Mouse (Mus musculus): ENCODE measurements at regions not wholly inside any gene's neighbourhood (a gene's known extent, or its start where the extent isn't known, plus 50 kb on each side); places are given as distances from the start of the nearest gene placed in this dataset.

DNA sequence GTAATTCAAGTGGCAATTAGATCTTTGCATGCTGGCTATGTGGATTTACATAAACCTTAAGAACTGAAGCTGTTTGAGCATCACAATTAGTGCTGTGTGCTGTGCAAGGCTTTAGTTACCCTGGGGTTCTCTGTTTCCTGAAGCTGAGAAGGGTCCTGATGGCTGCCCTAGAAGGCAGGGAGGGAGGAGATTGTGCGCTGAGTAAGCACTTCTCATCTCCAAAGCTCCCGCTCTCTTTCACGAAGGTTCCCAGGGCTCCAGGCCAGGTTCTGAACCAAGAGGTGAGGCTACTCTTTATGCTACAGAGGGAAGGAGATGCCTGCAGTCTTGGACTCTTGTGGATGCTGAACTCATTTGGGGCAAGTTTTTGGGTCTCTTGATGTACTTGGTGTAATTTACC, 206.7 kb downstream of the Fam169b start:
- Histone ChIP-seq H3K4me1 (ENCODE audit: control insufficient read depth, insufficient read depth, insufficient read length) (no peaks in the 10 kb centered on the region), H3K4me3 (ENCODE audit: extremely low read depth, insufficient read depth, insufficient read length) (no peak overlapping the region), H3K27me3 (ENCODE audit: control insufficient read depth, insufficient read depth, low read length) (no peaks in the 10 kb centered on the region), H3K36me3 (ENCODE audit: control insufficient read depth, insufficient read depth, low read length) (no peaks in the 10 kb centered on the region), H3K27ac (ENCODE audit: insufficient read depth, low read length) (no peak overlapping the region)
- DNase-seq (ENCODE audit: low read depth in 1 of 2, low spot score in 2 of 2) = no peak
- no peak for TF ChIP-seq POLR2A (IDR thresholded peaks at IDR 0.05; ENCODE audit: low read depth, low read length)
- WGBS = 53% methylated on average over 3 of the region's 3 CpGs

DNA sequence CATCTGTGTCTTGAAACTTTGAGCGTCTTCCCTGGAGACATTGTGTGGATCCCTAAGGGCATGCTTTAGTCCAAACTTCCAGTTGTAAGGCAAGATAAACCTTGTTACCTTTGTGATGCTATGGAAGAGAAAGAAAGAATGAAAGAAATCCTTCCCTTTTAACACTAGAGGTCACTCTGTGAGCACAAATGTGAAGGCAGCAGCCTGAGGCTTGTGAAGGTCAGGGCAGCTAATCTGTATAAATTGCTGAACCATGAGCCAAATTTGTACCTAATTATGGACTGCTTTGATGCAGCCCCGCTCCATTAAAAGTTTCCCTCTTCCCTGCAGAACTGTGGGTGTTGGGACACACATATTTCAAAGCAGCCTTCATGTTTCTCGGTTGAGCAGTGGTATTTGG, 204.4 kb downstream of the Fam169b start:
- WGBS = 76% methylated on average over 3 of the region's 3 CpGs
- Histone ChIP-seq H3K36me3 (ENCODE audit: control insufficient read depth, insufficient read depth, low read length) (no peaks in the 10 kb centered on the region), H3K4me3 (ENCODE audit: extremely low read depth, insufficient read depth, insufficient read length) (no peak overlapping the region), H3K4me1 (ENCODE audit: control insufficient read depth, insufficient read depth, insufficient read length) (no peaks in the 10 kb centered on the region), H3K27me3 (ENCODE audit: control insufficient read depth, insufficient read depth, low read length) (no peaks in the 10 kb centered on the region), H3K27ac (ENCODE audit: insufficient read depth, low read length) (no peak overlapping the region)
- DNase-seq (ENCODE audit: low read depth in 1 of 2, low spot score in 2 of 2) = no peak
- TF ChIP-seq CTCF (IDR thresholded peaks at IDR 0.05; ENCODE audit: extremely low read depth, insufficient read depth, insufficient read length, insufficient replicate concordance) (no peak), POLR2A (IDR thresholded peaks at IDR 0.05; ENCODE audit: low read depth, low read length) (no peak)

DNA sequence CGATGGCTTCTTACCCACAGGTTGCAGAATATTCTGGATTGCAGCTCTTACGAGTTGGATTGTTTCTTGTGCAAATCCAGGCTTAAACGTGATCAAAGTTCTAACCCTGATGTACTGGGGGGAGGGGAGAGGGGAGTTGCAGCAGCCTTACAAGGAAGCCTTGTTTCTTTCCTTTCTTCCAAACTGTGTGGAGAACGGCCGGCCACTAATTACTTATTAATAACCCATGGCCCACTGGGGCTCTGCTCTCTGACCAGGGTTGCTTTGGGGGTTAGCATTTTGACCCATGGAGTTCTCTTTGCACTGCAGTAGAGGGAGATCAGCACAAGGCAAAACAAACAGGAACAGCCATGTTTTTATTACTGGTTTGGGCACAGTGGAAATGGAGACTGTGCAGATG, 199.2 kb downstream of the Fam169b start:
- WGBS = 66% methylated on average over 5 of the region's 5 CpGs
- no peak overlapping the region for H3K4me3 ChIP-seq (ENCODE audit: extremely low read depth, insufficient read depth, insufficient read length)
- TF ChIP-seq CTCF (IDR thresholded peaks at IDR 0.05; ENCODE audit: extremely low read depth, insufficient read depth, insufficient read length, insufficient replicate concordance) (no peak), POLR2A (IDR thresholded peaks at IDR 0.05; ENCODE audit: low read depth, low read length) (no peak)
- H3K36me3 ChIP-seq (ENCODE audit: control insufficient read depth, insufficient read depth, low read length) = no peaks in the 10 kb centered on the region
- H3K27ac ChIP-seq (ENCODE audit: insufficient read depth, low read length) = no peak overlapping the region
- H3K4me1 ChIP-seq (ENCODE audit: control insufficient read depth, insufficient read depth, insufficient read length) = no peaks in the 10 kb centered on the region
- H3K27me3 ChIP-seq (ENCODE audit: control insufficient read depth, insufficient read depth, low read length) = no peaks in the 10 kb centered on the region
- DNase-seq (ENCODE audit: low read depth in 1 of 2, low spot score in 2 of 2) = no peak

DNA sequence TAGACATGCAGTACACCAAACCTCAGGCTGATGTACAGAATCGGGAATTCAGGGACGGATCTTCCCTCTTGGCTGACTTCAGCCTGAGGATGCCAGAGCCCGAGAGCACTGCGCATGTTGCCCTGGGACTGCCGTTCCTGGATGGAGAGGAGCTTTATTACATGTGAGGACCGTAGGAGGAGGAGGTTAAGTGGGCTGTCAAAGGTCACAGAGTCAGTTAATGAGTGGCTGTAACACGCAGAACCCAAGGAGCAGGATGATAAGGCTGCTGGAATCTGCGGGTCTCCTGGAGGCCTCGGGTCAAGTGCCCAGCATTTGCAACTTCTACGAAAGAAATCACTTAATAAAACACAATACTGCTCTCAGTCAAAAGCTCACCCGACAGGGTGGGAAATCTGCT, 197.3 kb downstream of the Fam169b start:
- 77% methylated on average over 11 of the region's 11 CpGs for WGBS
- DNase-seq (ENCODE audit: low read depth in 1 of 2, low spot score in 2 of 2) = no peak
- no peak overlapping the region for H3K27ac ChIP-seq (ENCODE audit: insufficient read depth, low read length)
- H3K4me1 ChIP-seq (ENCODE audit: control insufficient read depth, insufficient read depth, insufficient read length) = no peaks in the 10 kb centered on the region
- no peak overlapping the region for H3K4me3 ChIP-seq (ENCODE audit: extremely low read depth, insufficient read depth, insufficient read length)
- H3K27me3 ChIP-seq (ENCODE audit: control insufficient read depth, insufficient read depth, low read length) = no peaks in the 10 kb centered on the region
- no peaks in the 10 kb centered on the region for H3K36me3 ChIP-seq (ENCODE audit: control insufficient read depth, insufficient read depth, low read length)
- TF ChIP-seq POLR2A (IDR thresholded peaks at IDR 0.05; ENCODE audit: low read depth, low read length) = no peak
- no peak for TF ChIP-seq CTCF (IDR thresholded peaks at IDR 0.05; ENCODE audit: extremely low read depth, insufficient read depth, insufficient read length, insufficient replicate concordance)

DNA sequence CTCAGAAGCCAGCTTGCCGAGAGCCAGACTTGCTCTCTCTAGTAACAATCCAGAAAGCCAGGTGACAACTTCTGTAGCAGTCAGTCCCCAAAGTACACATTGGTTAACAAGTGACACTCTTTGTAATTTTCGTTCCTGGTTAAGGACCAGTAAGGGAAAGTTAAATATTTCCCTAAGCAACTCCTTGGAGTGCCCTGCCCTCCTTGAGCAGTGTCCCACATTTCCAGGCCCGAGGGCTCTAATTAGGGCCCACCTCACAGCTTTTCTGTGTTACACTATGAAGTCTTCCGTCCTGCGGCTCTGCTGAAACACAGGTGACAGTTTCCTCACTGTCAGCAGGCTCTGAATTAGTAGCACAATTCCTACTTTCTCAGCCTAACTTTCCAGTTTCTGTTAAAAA, 194.9 kb downstream of the Fam169b start:
- WGBS = 82% methylated on average over 5 of the region's 5 CpGs
- H3K4me1 ChIP-seq (ENCODE audit: control insufficient read depth, insufficient read depth, insufficient read length) = no peaks in the 10 kb centered on the region
- DNase-seq (ENCODE audit: low read depth in 1 of 2, low spot score in 2 of 2) = no peak
- H3K27ac ChIP-seq (ENCODE audit: insufficient read depth, low read length) = no peak overlapping the region
- H3K36me3 ChIP-seq (ENCODE audit: control insufficient read depth, insufficient read depth, low read length) = no peaks in the 10 kb centered on the region
- no peaks in the 10 kb centered on the region for H3K27me3 ChIP-seq (ENCODE audit: control insufficient read depth, insufficient read depth, low read length)
- no peak overlapping the region for H3K4me3 ChIP-seq (ENCODE audit: extremely low read depth, insufficient read depth, insufficient read length)
- TF ChIP-seq POLR2A (IDR thresholded peaks at IDR 0.05; ENCODE audit: low read depth, low read length) (no peak), CTCF (IDR thresholded peaks at IDR 0.05; ENCODE audit: extremely low read depth, insufficient read depth, insufficient read length, insufficient replicate concordance) (no peak)

DNA sequence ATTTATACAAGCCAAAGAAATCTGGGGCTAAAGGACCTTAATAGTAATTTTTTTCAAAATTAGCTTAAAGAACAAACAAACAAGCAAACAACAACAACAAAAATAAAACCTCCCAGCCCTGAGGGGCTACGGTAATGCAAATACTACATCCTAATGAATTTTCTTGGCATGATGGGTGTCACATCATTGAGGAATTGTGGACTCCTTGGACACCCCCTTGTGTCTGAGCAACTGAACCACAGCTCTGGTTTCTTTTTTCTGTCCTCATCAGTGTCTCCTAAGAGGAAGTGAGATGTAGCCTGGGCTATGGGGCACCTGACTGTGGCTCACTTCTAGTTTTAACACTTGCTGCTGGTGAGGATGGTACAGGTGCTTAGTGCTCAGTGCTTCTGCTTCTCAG, 184.2 kb downstream of the Fam169b start:
- 89% methylated on average over 1 of the region's 1 CpGs for WGBS
- DNase-seq (ENCODE audit: low read depth in 1 of 2, low spot score in 2 of 2) = no peak
- TF ChIP-seq POLR2A (IDR thresholded peaks at IDR 0.05; ENCODE audit: low read depth, low read length) = no peak
- TF ChIP-seq CTCF (IDR thresholded peaks at IDR 0.05; ENCODE audit: extremely low read depth, insufficient read depth, insufficient read length, insufficient replicate concordance) = no peak
- Histone ChIP-seq H3K36me3 (ENCODE audit: control insufficient read depth, insufficient read depth, low read length) (no peaks in the 10 kb centered on the region), H3K4me3 (ENCODE audit: extremely low read depth, insufficient read depth, insufficient read length) (no peak overlapping the region), H3K4me1 (ENCODE audit: control insufficient read depth, insufficient read depth, insufficient read length) (no peaks in the 10 kb centered on the region), H3K27me3 (ENCODE audit: control insufficient read depth, insufficient read depth, low read length) (no peaks in the 10 kb centered on the region), H3K27ac (ENCODE audit: insufficient read depth, low read length) (no peak overlapping the region)

DNA sequence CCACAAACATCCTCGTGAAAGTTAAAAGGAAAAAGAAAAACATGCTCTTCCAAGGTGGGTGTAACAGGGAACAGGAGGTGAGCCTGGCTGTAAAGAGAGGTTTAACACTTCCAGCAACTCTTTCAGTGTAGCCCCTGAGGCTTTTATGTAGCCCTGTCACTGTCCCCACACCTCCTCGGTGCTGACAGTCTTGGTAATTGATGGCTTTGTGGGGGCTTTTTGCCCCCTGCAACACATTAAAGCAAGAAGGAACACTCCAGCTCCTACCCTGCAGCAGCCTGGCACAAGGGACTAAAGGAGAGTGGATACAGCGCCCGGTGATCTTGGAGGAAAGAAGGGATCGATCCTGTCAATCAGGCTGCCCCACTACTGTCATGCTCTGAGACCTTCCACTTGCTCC, 181.8 kb downstream of the Fam169b start:
- Histone ChIP-seq H3K27me3 (ENCODE audit: control insufficient read depth, insufficient read depth, low read length) (no peaks in the 10 kb centered on the region), H3K4me3 (ENCODE audit: extremely low read depth, insufficient read depth, insufficient read length) (no peak overlapping the region), H3K27ac (ENCODE audit: insufficient read depth, low read length) (no peak overlapping the region), H3K36me3 (ENCODE audit: control insufficient read depth, insufficient read depth, low read length) (no peaks in the 10 kb centered on the region), H3K4me1 (ENCODE audit: control insufficient read depth, insufficient read depth, insufficient read length) (no peaks in the 10 kb centered on the region)
- DNase-seq (ENCODE audit: low read depth in 1 of 2, low spot score in 2 of 2) = no peak
- TF ChIP-seq POLR2A (IDR thresholded peaks at IDR 0.05; ENCODE audit: low read depth, low read length) (no peak), CTCF (IDR thresholded peaks at IDR 0.05; ENCODE audit: extremely low read depth, insufficient read depth, insufficient read length, insufficient replicate concordance) (no peak)
- 49% methylated on average over 5 of the region's 5 CpGs for WGBS
